Mouse (Mus musculus): ENCODE measurements around the gene Zfp719. TPM values are rescaled to one million over a fixed set of nuclear protein-coding genes. Genes with fewer than 3 reads are reported as not detected.

The Zfp719 gene
- polyA plus RNA-seq (2016; fragmentation: Nextera tagmentation; extraction: Ambion mirVana): 17.8 and 17.9 TPM in 2 replicates

GRCm38 (mm10) chr7:43579440-43580171 is at the start of gene Zfp719:
TSS of gene Zfp719 (plus strand) at chr7:43579610.
- H3K9ac ChIP-seq (replicated peaks): peak within 1 kb of the TSS; percentile 83
- peak within 1 kb of the TSS; percentile 73 for H3K4me3 ChIP-seq
- H3K4me2 ChIP-seq (replicated peaks): peak within 1 kb of the TSS; percentile 79
- WGBS: under 1% methylated on average over 37 of the region's 37 CpGs
- peaks cover 17% of the 10 kb centered on the region for H3K36me3 ChIP-seq
- no peaks in the 10 kb centered on the region for H3K9me3 ChIP-seq
- ATAC-seq (ENCODE audit: low FRiP score, low read depth): peak; percentile 96
- H3K4me1 ChIP-seq: peaks cover 22% of the 10 kb centered on the region
- H3K27me3 ChIP-seq: no peaks in the 10 kb centered on the region
- H3K27ac ChIP-seq (replicated peaks): peak within 1 kb of the TSS; percentile 85

DNA sequence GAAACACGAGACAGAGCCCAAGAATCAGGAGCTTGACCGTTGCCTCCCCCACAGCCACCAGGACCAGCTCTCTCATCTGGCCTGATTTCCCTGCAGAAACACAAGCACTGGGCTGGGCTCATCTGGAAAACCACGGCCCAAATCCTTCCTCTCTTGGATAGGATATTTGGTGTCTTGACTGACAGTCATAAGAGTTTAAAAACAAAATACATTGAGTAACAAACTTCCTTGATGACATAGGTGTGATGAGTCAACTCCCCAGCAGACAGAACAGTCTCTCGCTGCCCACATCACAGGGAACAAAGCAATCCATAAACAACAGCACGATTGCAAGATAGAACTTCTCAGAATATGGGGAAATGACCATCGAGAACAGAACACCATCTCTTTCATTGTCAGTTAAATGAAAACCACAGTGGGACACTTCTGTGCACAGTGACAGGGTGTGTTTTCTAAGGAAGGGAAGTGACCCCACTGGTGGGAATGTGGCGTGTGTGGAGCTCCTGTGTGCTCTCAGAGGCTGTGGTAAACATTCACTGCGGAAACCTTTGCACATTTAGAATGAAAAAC is 49.1 kb upstream of the Zfp719 start:
- no peaks in the 10 kb centered on the region for H3K27me3 ChIP-seq
- H3K4me2 ChIP-seq (replicated peaks): no peak overlapping the region
- 79% methylated on average over 8 of the region's 8 CpGs for WGBS
- H3K4me1 ChIP-seq: no peaks in the 10 kb centered on the region
- no peak for ATAC-seq (ENCODE audit: low FRiP score, low read depth)
- no peak overlapping the region for H3K9ac ChIP-seq (replicated peaks)
- H3K9me3 ChIP-seq: no peaks in the 10 kb centered on the region
- no peak overlapping the region for H3K4me3 ChIP-seq
- no peaks in the 10 kb centered on the region for H3K36me3 ChIP-seq
- no peak overlapping the region for H3K27ac ChIP-seq (replicated peaks)

- Histone ChIP-seq H3K36me3 (no peaks in the 10 kb centered on the region), H3K4me2 (replicated peaks) (no peak overlapping the region), H3K4me1 (no peaks in the 10 kb centered on the region), H3K4me3 (no peak overlapping the region), H3K27ac (replicated peaks) (no peak overlapping the region), H3K27me3 (no peaks in the 10 kb centered on the region), H3K9ac (replicated peaks) (no peak overlapping the region), H3K9me3 (no peaks in the 10 kb centered on the region)
- 90% methylated on average over 9 of the region's 9 CpGs for WGBS
- no peak for ATAC-seq (ENCODE audit: low FRiP score, low read depth)
Observed at GRCm38 (mm10) chr7:43532936-43533505, 46.4 kb upstream of the Zfp719 start.

DNA sequence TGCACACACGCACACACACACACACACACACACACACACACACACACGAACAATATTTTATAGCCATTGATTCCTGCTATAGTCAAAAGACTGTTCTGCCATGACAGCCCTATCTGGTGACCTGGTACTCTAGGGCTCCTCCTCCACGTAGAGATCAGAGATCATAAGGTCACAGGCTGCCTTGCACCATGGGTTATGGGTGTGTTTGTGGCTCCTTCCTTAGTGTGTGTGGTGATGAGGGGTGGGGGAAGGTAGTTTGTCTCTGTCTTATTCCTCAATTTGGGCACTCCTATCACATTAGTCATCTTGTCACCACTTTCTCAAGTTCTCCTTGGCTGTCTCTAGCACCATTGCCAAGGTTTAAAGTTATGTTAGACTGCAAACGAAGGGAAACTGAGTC is 40.9 kb upstream of the Zfp719 start:
- no peak overlapping the region for H3K27ac ChIP-seq (replicated peaks)
- H3K36me3 ChIP-seq: no peaks in the 10 kb centered on the region
- WGBS: 73% methylated on average over 4 of the region's 4 CpGs
- no peak overlapping the region for H3K4me2 ChIP-seq (replicated peaks)
- no peaks in the 10 kb centered on the region for H3K27me3 ChIP-seq
- H3K4me1 ChIP-seq: no peaks in the 10 kb centered on the region
- ATAC-seq (ENCODE audit: low FRiP score, low read depth): no peak
- no peak overlapping the region for H3K9ac ChIP-seq (replicated peaks)
- no peaks in the 10 kb centered on the region for H3K9me3 ChIP-seq
- H3K4me3 ChIP-seq: no peak overlapping the region

GRCm38 (mm10) chr7:43544225-43544977 is 35.0 kb upstream of the Zfp719 start, which contains the start of gene Cd33:
TSS of gene Cd33 (minus strand) at chr7:43544428.
- H3K9me3 ChIP-seq: no peaks in the 10 kb centered on the region
- no peak within 1 kb of the TSS for H3K4me2 ChIP-seq (replicated peaks)
- no peaks in the 10 kb centered on the region for H3K36me3 ChIP-seq
- H3K4me3 ChIP-seq: no peak within 1 kb of the TSS
- H3K9ac ChIP-seq (replicated peaks): no peak within 1 kb of the TSS
- 82% methylated on average over 7 of the region's 7 CpGs for WGBS
- no peak within 1 kb of the TSS for H3K27ac ChIP-seq (replicated peaks)
- H3K4me1 ChIP-seq: no peaks in the 10 kb centered on the region
- H3K27me3 ChIP-seq: no peaks in the 10 kb centered on the region
- no peak for ATAC-seq (ENCODE audit: low FRiP score, low read depth)

DNA sequence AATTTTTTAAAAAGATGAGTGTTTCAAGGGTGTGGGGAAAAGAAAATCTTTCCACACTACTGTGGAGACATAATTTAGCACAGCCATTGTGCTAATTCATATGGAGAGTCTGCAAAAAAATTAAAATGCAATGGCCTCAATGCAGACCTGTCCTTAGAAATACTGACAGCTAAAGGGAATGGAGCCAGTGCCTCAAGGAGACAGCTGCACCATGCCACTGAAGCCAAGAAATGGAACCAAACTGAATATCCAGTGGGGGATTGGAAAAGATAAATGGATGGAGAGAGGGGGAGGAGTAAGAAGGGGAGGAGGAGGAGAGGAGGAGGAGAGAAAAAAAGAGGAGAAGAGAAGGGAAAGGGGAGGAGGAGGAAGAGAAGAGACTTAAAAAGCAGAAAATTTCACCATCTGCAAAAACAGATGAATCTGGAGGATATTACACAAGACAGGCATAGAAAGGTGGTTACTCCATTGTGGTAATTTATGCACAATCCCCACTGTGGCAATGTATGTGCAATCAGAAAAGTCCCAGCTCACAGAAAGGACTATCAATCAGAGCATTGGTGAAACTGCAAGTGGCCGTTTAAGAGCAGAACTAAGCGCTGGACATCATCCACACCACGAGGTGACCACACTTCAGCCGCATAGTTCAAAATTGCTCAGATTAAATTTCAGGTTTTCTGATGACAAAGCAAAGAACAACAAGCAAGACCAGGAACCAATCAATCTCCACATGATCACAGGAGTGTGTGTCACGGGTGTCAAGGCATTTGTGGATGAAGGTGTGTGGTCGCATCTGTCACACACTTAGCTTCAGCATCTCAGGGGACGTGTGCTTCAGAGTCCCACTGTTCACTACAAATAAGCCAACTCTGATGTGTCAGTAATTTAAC is 33.5 kb upstream of the Zfp719 start:
- no peaks in the 10 kb centered on the region for H3K9me3 ChIP-seq
- H3K4me2 ChIP-seq (replicated peaks): no peak overlapping the region
- no peak overlapping the region for H3K9ac ChIP-seq (replicated peaks)
- H3K36me3 ChIP-seq: no peaks in the 10 kb centered on the region
- WGBS: 76% methylated on average over 7 of the region's 7 CpGs
- H3K4me3 ChIP-seq: no peak overlapping the region
- no peaks in the 10 kb centered on the region for H3K4me1 ChIP-seq
- no peak for ATAC-seq (ENCODE audit: low FRiP score, low read depth)
- no peak overlapping the region for H3K27ac ChIP-seq (replicated peaks)
- no peaks in the 10 kb centered on the region for H3K27me3 ChIP-seq

DNA sequence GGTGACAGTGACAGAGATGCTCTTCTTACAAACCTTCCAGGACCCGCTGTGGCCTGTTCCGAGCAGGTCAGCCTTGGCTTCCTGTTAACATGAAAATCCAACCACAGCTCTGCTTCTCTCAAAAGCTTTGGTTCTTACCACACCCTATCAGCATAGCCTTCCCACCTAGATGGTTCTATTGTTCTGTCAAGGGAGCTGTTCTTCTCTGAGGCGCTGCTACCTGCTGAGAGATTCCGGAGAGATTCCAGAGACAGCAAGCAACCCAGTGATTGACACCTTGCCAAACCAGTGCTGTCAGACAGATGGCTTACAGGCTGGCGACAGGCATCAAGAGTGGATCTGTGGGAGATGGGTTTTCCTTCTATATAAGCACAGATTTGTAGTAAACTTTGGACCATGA is 31.7 kb upstream of the Zfp719 start:
- Histone ChIP-seq H3K27me3 (no peaks in the 10 kb centered on the region), H3K9ac (replicated peaks) (no peak overlapping the region), H3K4me2 (replicated peaks) (no peak overlapping the region), H3K4me3 (no peak overlapping the region), H3K36me3 (no peaks in the 10 kb centered on the region), H3K27ac (replicated peaks) (no peak overlapping the region), H3K4me1 (no peaks in the 10 kb centered on the region), H3K9me3 (no peaks in the 10 kb centered on the region)
- WGBS: 38% methylated on average over 5 of the region's 5 CpGs
- no peak for ATAC-seq (ENCODE audit: low FRiP score, low read depth)

GRCm38 (mm10) chr7:43548206-43548605 is 31.2 kb upstream of the Zfp719 start:
- 76% methylated on average over 4 of the region's 4 CpGs for WGBS

GRCm38 (mm10) chr7:43553153-43553552 is 26.3 kb upstream of the Zfp719 start:
- no peak for ATAC-seq (ENCODE audit: low FRiP score, low read depth)

More at GRCm38 (mm10) chr7:43548206-43548605, 31.2 kb upstream of the Zfp719 start:
- H3K27me3 ChIP-seq: no peaks in the 10 kb centered on the region
- no peaks in the 10 kb centered on the region for H3K4me1 ChIP-seq
- H3K9ac ChIP-seq (replicated peaks): no peak overlapping the region
- H3K9me3 ChIP-seq: no peaks in the 10 kb centered on the region
- no peak overlapping the region for H3K4me3 ChIP-seq
- no peaks in the 10 kb centered on the region for H3K36me3 ChIP-seq
- ATAC-seq (ENCODE audit: low FRiP score, low read depth): no peak
- no peak overlapping the region for H3K27ac ChIP-seq (replicated peaks)
- no peak overlapping the region for H3K4me2 ChIP-seq (replicated peaks)

DNA sequence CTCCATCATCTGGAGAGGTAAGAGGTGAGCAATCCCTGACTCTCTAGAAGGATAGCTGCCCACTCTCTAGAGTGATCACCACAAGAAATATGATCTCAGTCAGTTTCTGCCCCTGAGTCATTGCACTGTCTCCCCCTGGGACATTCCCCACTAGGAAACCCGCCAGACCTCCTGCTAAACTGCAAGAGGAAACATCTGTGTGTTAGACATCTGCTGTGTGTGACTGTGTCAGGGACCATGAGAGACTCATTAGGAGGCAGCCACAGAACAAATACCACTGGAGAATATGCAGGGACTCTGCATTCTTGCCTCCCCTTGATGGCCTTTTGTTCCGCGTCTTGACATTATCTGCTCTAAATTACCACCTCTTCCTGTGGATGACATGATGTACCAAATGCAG is 24.9 kb upstream of the Zfp719 start:
- 73% methylated on average over 3 of the region's 3 CpGs for WGBS

More at GRCm38 (mm10) chr7:43553153-43553552, 26.3 kb upstream of the Zfp719 start:
- Histone ChIP-seq H3K9ac (replicated peaks) (no peak overlapping the region), H3K27me3 (no peaks in the 10 kb centered on the region), H3K4me2 (replicated peaks) (no peak overlapping the region), H3K36me3 (no peaks in the 10 kb centered on the region), H3K4me3 (no peak overlapping the region), H3K27ac (replicated peaks) (no peak overlapping the region), H3K4me1 (no peaks in the 10 kb centered on the region), H3K9me3 (no peaks in the 10 kb centered on the region)
- WGBS: 84% methylated on average over 4 of the region's 4 CpGs

DNA sequence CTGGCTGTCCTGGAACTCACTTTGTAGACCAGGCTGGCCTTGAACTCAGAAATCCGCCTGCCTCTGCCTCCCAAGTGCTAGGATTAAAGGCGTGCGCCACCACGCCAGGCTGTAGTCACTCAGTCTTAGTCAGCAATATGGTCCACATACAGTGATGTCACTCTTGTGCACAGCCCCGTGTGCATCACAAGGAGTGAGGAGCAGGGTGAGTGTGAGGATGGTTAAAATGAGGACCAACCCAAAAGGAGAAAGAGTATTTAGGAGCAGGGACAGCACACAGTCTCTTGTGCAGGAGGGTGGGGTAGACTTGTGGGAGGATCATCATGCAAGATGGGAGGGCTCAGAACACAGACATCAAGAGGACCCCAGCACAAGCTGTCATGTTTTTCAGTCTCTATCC is 24.1 kb upstream of the Zfp719 start:
- 91% methylated on average over 5 of the region's 5 CpGs for WGBS
- no peaks in the 10 kb centered on the region for H3K4me1 ChIP-seq

More for the DNA sequence above, 24.9 kb upstream of the Zfp719 start:
- Histone ChIP-seq H3K27ac (replicated peaks) (no peak overlapping the region), H3K4me3 (no peak overlapping the region), H3K4me2 (replicated peaks) (no peak overlapping the region), H3K9me3 (no peaks in the 10 kb centered on the region), H3K9ac (replicated peaks) (no peak overlapping the region), H3K36me3 (no peaks in the 10 kb centered on the region), H3K4me1 (no peaks in the 10 kb centered on the region), H3K27me3 (no peaks in the 10 kb centered on the region)
- no peak for ATAC-seq (ENCODE audit: low FRiP score, low read depth)

More for the DNA sequence above, 24.1 kb upstream of the Zfp719 start:
- no peaks in the 10 kb centered on the region for H3K36me3 ChIP-seq
- H3K27ac ChIP-seq (replicated peaks): no peak overlapping the region
- 0 out of 2 replicates have a peak, but pooled peaks have one; percentile 16 for ATAC-seq (ENCODE audit: low FRiP score, low read depth)
- no peak overlapping the region for H3K9ac ChIP-seq (replicated peaks)
- H3K27me3 ChIP-seq: no peaks in the 10 kb centered on the region
- H3K9me3 ChIP-seq: no peaks in the 10 kb centered on the region
- H3K4me3 ChIP-seq: no peak overlapping the region
- H3K4me2 ChIP-seq (replicated peaks): no peak overlapping the region
